Mouse (Mus musculus) forebrain, embryonic 13.5 days (tissue): ENCODE measurements around the gene Itgb5. TPM values are rescaled to one million over a fixed set of nuclear protein-coding genes. Genes with fewer than 3 reads are reported as not detected.

ENCODE experiments used
- ATAC-seq: fragments of 200-750 bp; cut with Nextera tagmentation; 2 replicates; pipeline ENCODE4 v1.8.0; 2017
- H3K27ac ChIP-seq: fragments of 300-500 bp; sonication (generic); 2 replicates; pipeline ENCODE4 v1.5.1; 2015; ENCODE audit warnings: inconsistent platforms, mild to moderate bottlenecking, moderate library complexity
- H3K27me3 ChIP-seq: fragments of 300-500 bp; sonication (generic); 2 replicates; pipeline ENCODE4 v1.6.1; 2015; ENCODE audit warnings: mild to moderate bottlenecking, inconsistent platforms
- H3K36me3 ChIP-seq: fragments of 300-500 bp; sonication (generic); 2 replicates; pipeline ENCODE4 v1.6.1; 2015; ENCODE audit warnings: mild to moderate bottlenecking, inconsistent platforms; ENCODE audit not compliant: poor library complexity, severe bottlenecking
- H3K4me1 ChIP-seq: fragments of 300-500 bp; sonication (generic); 2 replicates; pipeline ENCODE4 v1.6.1; 2015; ENCODE audit warnings: inconsistent platforms
- H3K4me2 ChIP-seq: fragments of 300-500 bp; sonication (generic); 2 replicates; pipeline ENCODE4 v1.6.1; 2015; ENCODE audit warnings: inconsistent platforms, mild to moderate bottlenecking, moderate library complexity
- H3K4me3 ChIP-seq: fragments of 300-500 bp; sonication (generic); 2 replicates; pipeline ENCODE4 v1.5.1; 2015; ENCODE audit warnings: mild to moderate bottlenecking, inconsistent platforms
- H3K9ac ChIP-seq: fragments of 300-500 bp; sonication (generic); 2 replicates; pipeline ENCODE4 v1.6.1; 2015; ENCODE audit warnings: mild to moderate bottlenecking, inconsistent platforms
- H3K9me3 ChIP-seq: fragments of 300-500 bp; sonication (generic); replicated peaks from 2 replicates; pipeline ENCODE4 v1.6.1; 2016; ENCODE audit warnings: inconsistent platforms
- WGBS: fragments of 180-500 bp; shearing (Covaris S2); methylation state at CpG from one replicate; pipeline ENCODE4 v1.1.7; 2015; 5-methylcytosine and 5-hydroxymethylcytosine counted together
- polyA plus RNA-seq: library from polyadenylated mRNA; unstranded; fragments of >200 nt; fragmentation: Nextera tagmentation; extraction: Ambion mirVana; gene quantifications from 2 replicates; pipeline ENCODE4 v1.2.1, GENCODE M21; 2015

Gene Itgb5
- polyA plus RNA-seq, 1 experiment from 2014 or later, result 2.5 TPM

DNA sequence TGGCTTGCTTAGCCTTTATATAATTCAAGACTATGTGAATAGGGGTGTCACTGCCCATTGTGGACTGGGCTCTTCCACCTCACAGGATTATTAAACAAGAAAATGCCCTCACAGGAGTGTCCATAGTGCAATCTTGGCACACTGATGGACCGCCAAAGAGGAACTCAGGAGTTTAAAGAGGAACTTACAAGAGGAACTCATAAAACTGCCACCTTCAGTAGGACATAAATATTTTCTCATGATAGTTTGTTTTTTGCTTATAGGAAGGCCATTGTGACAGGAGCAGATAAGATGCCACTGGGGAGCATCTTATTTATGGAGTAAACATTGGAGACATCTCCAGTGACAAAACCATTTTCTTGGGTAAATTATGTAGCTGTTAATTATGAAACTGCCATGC is 125.3 kb downstream of the Itgb5 start:
- 88% methylated on average over 1 of the region's 1 CpGs for WGBS
- Histone ChIP-seq H3K4me3 (no peak overlapping the region), H3K27me3 (no peaks in the 10 kb centered on the region), H3K4me1 (no peaks in the 10 kb centered on the region), H3K36me3 (peaks cover 74% of the 10 kb centered on the region), H3K27ac (no peak overlapping the region), H3K9me3 (no peaks in the 10 kb centered on the region), H3K9ac (no peak overlapping the region), H3K4me2 (no peak overlapping the region)
- no peak for ATAC-seq

DNA sequence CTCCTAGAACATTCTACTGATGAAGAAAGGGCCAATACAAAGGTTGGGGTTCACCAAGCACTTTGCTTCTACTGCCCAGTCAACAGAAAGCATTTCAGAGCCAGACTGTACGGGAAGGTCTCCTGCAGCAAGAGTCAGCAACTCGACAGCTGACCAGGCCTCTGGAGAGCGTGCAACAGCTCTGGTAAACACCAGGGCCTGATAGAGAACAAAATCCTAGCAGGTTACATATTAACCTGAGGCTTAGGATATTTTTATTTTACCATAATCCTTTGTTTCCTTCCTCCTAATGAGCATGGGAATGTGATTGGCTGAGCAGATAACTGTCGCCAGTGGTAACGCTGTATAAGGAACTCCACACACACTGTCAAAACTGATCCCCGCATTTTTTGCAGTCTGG is 134.0 kb downstream of the Itgb5 start:
- Histone ChIP-seq H3K36me3 (peaks cover 49% of the 10 kb centered on the region), H3K27me3 (no peaks in the 10 kb centered on the region), H3K4me3 (no peak overlapping the region), H3K4me2 (no peak overlapping the region), H3K9ac (no peak overlapping the region), H3K9me3 (no peaks in the 10 kb centered on the region), H3K27ac (no peak overlapping the region), H3K4me1 (peaks cover 14% of the 10 kb centered on the region)
- 93% methylated on average over 6 of the region's 6 CpGs for WGBS
- ATAC-seq, result no peak

DNA sequence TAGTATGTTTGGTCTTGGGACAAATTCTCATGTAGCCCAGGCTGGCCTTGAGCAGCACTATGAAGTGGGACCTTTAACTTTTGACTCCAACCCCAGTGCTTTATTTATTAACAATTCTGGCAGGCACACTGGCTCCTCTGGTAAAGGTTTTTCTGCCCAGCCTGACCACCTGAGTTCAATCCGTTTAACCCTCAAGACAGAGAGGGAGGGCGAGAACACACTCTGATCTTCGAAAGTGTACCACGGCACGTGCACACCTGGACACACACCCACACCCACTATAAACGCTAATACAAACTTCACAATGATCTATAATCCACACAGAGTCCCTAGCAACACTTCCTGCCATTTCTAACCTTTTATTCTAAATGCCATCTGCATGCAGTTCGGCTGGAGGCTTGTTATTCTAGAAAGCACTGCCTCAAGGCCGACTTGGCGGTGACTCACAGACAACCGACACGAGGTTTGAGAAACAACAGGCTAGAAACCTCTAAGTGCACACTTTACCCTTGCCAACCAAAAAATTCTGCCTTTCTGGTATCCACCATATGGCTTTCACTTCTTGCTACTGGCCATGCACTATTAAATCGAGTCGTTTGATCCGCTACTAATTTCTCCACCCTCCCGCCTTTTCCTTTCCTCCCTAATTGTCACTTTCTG is 136.5 kb downstream of the Itgb5 start:
- Histone ChIP-seq H3K36me3 (peaks cover 24% of the 10 kb centered on the region), H3K9ac (peak overlapping the region; percentile 84), H3K4me1 (peaks cover 14% of the 10 kb centered on the region), H3K4me2 (peak overlapping the region; percentile 70), H3K4me3 (peak overlapping the region; percentile 71), H3K27ac (no peak overlapping the region), H3K27me3 (no peaks in the 10 kb centered on the region), H3K9me3 (no peaks in the 10 kb centered on the region)
- 0 out of 2 replicates have a peak, but pooled peaks have one; percentile 8 for ATAC-seq
- 16% methylated on average over 15 of the region's 15 CpGs for WGBS

DNA sequence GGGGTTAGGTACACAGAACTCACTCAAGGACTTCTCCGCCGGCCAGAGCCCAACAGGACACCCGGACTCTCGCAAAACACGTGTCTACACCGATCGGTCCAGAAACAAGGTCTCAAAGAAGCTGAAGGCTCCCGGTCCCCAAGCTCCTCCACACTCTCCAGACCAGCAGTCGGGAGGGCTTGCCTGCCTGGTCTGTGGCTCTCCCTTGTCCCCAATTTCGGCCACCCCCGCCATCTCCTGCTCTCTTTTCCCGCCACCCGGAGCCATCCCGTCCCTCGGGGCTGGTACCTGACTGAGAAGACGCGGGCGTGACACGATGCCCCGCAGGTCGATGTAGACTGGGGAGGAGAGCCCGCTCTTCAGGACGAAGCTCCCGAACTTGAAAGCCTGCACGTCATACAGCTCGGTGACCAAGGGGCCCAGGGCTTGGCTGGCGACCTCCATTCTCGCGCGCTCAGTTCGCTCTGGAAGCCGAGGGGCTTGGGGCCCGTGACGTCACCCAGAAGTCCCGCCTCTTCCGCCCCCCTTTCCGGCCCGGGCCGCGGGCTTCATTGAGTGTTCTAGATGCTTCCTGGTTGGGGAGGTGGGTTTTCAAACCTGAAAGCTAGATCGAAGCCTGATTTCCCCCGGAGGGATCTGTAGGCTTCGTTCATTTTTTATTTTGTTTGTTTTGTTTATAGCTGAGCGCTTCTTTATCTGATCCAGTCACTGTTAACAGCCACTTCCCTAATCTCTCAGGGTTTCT is 137.2 kb downstream of the Itgb5 start, which contains the start of gene Umps:
Gene Umps, minus strand, starts transcription at position 501 of the 745 bp plus-strand sequence.
- peaks cover 14% of the 10 kb centered on the region for H3K4me1 ChIP-seq
- peak within 1 kb of the TSS; percentile 71 for H3K4me3 ChIP-seq
- 0 out of 2 replicates have a peak within 1 kb of the TSS, but pooled peaks have one; percentile 32 for H3K27ac ChIP-seq
- peak; percentile 96 for ATAC-seq
- peak within 1 kb of the TSS; percentile 84 for H3K9ac ChIP-seq
- peak within 1 kb of the TSS; percentile 70 for H3K4me2 ChIP-seq
- H3K9me3 ChIP-seq, result no peaks in the 10 kb centered on the region
- WGBS, result under 1% methylated on average over 44 of the region's 44 CpGs
- no peaks in the 10 kb centered on the region for H3K27me3 ChIP-seq
- peaks cover 17% of the 10 kb centered on the region for H3K36me3 ChIP-seq

DNA sequence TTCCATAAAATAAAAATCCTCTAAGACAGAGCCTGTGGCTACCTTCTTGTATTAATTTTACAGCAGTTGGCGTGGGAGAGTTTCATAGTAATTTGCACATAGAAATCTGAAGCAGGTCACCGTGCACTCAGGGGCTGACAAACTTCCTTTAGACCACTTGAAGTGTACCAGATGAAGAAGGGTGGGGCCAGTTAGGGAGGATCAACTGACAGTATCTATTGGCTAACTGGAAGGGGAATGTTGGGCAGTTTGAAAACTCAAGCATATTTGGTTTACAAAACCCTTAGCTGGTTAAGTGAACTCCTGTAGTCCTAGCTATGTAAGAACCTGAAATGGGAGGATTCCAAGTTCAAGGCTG is 137.8 kb downstream of the Itgb5 start:
- no peaks in the 10 kb centered on the region for H3K27me3 ChIP-seq
- peaks cover 14% of the 10 kb centered on the region for H3K4me1 ChIP-seq
- no peaks in the 10 kb centered on the region for H3K9me3 ChIP-seq
- H3K4me2 ChIP-seq, result peak overlapping the region; percentile 70
- peak; percentile 34; the same call in 1 of the 2 replicates for ATAC-seq
- H3K4me3 ChIP-seq, result peak overlapping the region; percentile 71
- 0 out of 2 replicates have a peak overlapping the region, but pooled peaks have one; percentile 32 for H3K27ac ChIP-seq
- WGBS, result 72% methylated on average over 2 of the region's 2 CpGs
- peak overlapping the region; percentile 84; the same call in 1 of the 2 replicates for H3K9ac ChIP-seq
- H3K36me3 ChIP-seq, result peaks cover 12% of the 10 kb centered on the region

DNA sequence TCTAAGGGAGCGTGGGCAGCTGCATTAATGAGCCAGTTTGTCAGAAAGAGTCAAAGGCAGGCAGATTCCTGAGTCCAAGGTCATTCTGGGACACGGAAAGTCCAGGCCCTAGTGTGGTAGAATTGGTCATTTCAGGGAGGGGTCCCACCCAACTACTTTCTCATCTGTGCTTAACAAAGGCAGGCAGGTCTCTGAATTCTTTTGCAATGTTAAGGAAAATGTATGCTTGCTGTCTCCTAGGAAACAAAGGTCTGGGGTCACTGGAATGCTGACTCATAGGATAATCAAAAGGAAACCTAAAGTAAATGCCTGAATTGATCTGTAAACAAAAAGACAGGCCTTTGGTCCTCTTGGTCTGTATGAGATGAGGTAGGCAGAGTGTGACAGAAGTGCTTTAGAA is 150.4 kb downstream of the Itgb5 start:
- Histone ChIP-seq H3K4me2 (no peak overlapping the region), H3K27me3 (no peaks in the 10 kb centered on the region), H3K36me3 (peaks cover 63% of the 10 kb centered on the region), H3K4me1 (no peaks in the 10 kb centered on the region), H3K27ac (no peak overlapping the region), H3K9me3 (no peaks in the 10 kb centered on the region), H3K4me3 (no peak overlapping the region), H3K9ac (no peak overlapping the region)
- no peak for ATAC-seq
- 42% methylated on average over 2 of the region's 2 CpGs for WGBS

DNA sequence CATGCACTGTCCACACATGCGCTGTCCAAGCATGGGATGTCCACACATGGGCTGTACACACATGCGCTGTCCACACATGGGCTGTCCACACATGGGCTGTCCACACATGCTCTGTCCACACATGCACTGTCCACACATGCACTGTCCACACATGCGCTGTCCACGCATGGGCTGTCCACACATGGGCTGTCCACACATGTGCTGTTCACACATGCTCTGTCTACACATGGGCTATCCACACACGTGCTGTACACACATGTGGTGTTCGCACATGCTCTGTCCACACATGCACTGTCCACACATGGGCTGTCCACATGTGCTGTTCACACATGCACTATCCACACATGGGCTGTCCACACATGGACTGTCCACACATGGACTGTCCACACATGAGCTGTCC is 154.2 kb downstream of the Itgb5 start:
- ATAC-seq, result no peak
- WGBS, result 98% methylated on average over 6 of the region's 6 CpGs
- Histone ChIP-seq H3K4me1 (no peaks in the 10 kb centered on the region), H3K27ac (no peak overlapping the region), H3K9ac (no peak overlapping the region), H3K36me3 (peaks cover 60% of the 10 kb centered on the region), H3K4me3 (no peak overlapping the region), H3K27me3 (no peaks in the 10 kb centered on the region), H3K9me3 (no peaks in the 10 kb centered on the region), H3K4me2 (no peak overlapping the region)

DNA sequence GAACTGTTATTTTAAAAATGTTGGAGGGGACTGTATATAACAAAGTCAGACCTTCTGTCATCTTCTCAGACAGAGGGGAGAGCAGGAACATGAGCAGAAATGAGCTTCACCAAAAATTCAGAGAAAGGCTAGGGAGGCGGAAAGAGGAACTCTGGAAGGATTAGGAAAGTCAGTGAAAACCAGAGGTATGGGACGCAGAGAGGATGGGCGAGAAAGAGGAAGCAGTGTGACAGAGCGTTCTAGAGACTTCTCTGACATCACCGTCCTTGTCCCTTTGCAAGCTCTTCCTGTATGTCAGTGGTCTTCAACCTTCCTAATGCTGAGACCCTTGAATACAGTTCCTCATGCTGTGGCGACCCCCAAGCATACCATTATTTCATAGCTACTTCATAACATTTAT is 155.9 kb downstream of the Itgb5 start:
- no peaks in the 10 kb centered on the region for H3K9me3 ChIP-seq
- H3K4me1 ChIP-seq, result no peaks in the 10 kb centered on the region
- no peak overlapping the region for H3K9ac ChIP-seq
- ATAC-seq, result no peak
- H3K27ac ChIP-seq, result no peak overlapping the region
- H3K4me3 ChIP-seq, result no peak overlapping the region
- H3K27me3 ChIP-seq, result no peaks in the 10 kb centered on the region
- WGBS, result 94% methylated on average over 6 of the region's 6 CpGs
- H3K36me3 ChIP-seq, result peaks cover 58% of the 10 kb centered on the region
- no peak overlapping the region for H3K4me2 ChIP-seq

DNA sequence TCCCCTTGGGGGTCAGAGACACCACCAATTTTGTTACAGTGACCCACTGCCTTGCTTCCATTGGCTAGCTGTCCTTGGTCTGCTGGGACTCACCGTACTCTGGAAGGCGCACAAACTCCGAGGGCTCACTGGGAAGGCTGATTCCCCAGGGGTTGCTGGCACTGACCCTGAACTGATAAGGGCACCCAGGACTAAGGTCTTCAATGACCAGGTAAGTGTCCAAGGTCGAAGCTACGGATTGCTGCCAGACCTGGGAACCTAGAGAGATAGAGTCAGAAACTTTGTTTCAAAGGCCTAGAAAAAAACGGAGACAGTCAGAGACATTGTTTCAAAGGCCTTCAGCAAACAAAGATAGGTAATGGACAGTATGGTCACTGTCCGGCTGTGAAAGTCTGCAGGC is 157.5 kb downstream of the Itgb5 start:
- H3K36me3 ChIP-seq, result peaks cover 50% of the 10 kb centered on the region
- WGBS, result 93% methylated on average over 7 of the region's 7 CpGs
- no peak for ATAC-seq

DNA sequence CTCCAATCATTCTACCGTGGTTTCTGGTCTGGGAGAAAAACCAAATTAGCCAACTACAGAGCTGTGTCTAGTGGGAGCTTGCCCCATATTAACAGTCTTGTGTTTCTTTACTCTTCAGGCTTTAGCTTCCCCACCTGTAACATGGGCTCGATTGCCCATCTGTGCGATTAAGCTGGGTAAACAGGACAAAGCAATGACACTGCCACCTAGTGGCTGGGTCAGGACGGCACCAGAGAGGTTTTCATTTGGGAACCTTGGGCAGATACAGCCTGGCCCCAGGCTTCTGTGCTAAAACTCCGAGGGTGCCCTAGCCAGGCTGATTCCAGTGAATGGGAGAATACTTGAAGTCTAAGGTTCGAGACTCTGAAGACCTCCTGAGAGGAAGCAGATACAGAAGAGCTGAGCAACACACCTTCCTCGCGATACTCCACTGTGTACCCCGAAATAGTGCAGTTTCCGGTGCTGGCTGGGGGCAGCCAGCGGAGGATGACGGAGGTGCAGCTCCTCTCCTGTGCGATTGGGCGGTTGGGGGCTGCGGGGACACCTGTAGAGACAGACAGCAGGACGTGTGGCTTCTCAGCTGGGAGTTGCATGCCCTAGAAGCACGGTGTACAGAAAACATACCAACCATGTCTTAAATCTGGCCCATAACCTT is 159.0 kb downstream of the Itgb5 start:
- no peak for ATAC-seq
- Histone ChIP-seq H3K9me3 (no peaks in the 10 kb centered on the region), H3K4me2 (no peak overlapping the region), H3K27ac (no peak overlapping the region), H3K9ac (no peak overlapping the region), H3K27me3 (no peaks in the 10 kb centered on the region), H3K4me1 (no peaks in the 10 kb centered on the region), H3K36me3 (peaks cover 45% of the 10 kb centered on the region), H3K4me3 (no peak overlapping the region)
- 64% methylated on average over 17 of the region's 17 CpGs for WGBS

More for the DNA sequence above, 157.5 kb downstream of the Itgb5 start:
- H3K9ac ChIP-seq, result no peak overlapping the region
- no peak overlapping the region for H3K4me2 ChIP-seq
- no peak overlapping the region for H3K4me3 ChIP-seq
- H3K4me1 ChIP-seq, result no peaks in the 10 kb centered on the region
- H3K27me3 ChIP-seq, result no peaks in the 10 kb centered on the region
- H3K27ac ChIP-seq, result no peak overlapping the region
- no peaks in the 10 kb centered on the region for H3K9me3 ChIP-seq

DNA sequence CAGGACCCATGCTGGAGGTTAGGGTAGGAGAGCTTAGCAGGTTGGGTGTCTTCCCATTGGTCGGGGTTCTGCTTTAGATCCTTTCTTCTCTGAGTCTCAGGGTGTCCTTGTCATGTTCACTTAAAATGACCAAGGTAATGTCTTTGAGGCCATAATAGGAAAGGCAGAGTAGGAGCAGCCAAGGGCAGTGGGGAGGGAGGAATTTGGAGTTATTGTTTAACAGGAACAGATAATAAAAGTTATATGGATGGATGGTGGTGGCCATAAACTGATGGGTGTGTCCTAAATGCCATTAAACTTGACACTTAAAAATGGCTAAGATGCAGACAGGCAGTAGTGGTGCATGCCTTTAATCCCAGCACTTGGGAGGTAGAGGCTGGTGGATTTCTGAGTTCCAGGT is 159.6 kb downstream of the Itgb5 start:
- Histone ChIP-seq H3K27ac (no peak overlapping the region), H3K27me3 (no peaks in the 10 kb centered on the region), H3K36me3 (peaks cover 40% of the 10 kb centered on the region), H3K4me1 (no peaks in the 10 kb centered on the region), H3K9ac (no peak overlapping the region), H3K4me3 (no peak overlapping the region), H3K4me2 (no peak overlapping the region), H3K9me3 (no peaks in the 10 kb centered on the region)
- 83% methylated on average over 1 of the region's 1 CpGs for WGBS
- no peak for ATAC-seq

DNA sequence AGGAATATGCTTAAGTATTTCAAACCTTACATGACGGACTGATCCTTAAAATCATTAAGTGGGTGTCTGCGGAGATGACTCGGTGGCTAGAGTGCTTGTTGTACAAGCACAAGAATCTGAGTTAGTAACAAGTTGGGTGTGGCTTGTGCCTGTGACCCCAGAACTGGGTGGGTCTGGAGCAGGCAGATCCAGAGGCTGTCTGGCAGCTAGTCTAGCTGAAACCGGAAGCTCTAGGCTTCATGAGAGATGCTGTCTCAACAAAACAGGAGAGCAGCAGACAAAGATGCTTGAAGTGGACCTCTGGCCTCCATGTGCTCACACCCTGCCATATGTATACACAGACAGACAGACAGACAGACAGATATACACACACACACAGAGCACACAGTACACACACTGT is 161.2 kb downstream of the Itgb5 start:
- WGBS, result 90% methylated on average over 4 of the region's 4 CpGs
- H3K36me3 ChIP-seq, result peaks cover 26% of the 10 kb centered on the region
- H3K27me3 ChIP-seq, result 0 out of 2 replicates have a peak, but pooled peaks cover 3% of the 10 kb centered on the region
- no peak for ATAC-seq
- no peak overlapping the region for H3K9ac ChIP-seq
- no peak overlapping the region for H3K4me3 ChIP-seq
- H3K4me1 ChIP-seq, result no peaks in the 10 kb centered on the region
- H3K27ac ChIP-seq, result no peak overlapping the region
- no peak overlapping the region for H3K4me2 ChIP-seq
- H3K9me3 ChIP-seq, result no peaks in the 10 kb centered on the region
